Mouse (Mus musculus): Measurements from ENCODE around the gene Pagr1a. TPM values are rescaled to one million over a fixed set of nuclear protein-coding genes. Genes with fewer than 3 reads are reported as not detected.

Gene Pagr1a
- polyA plus RNA-seq, 1 experiment from 2014 or later: 63.1 TPM

DNA sequence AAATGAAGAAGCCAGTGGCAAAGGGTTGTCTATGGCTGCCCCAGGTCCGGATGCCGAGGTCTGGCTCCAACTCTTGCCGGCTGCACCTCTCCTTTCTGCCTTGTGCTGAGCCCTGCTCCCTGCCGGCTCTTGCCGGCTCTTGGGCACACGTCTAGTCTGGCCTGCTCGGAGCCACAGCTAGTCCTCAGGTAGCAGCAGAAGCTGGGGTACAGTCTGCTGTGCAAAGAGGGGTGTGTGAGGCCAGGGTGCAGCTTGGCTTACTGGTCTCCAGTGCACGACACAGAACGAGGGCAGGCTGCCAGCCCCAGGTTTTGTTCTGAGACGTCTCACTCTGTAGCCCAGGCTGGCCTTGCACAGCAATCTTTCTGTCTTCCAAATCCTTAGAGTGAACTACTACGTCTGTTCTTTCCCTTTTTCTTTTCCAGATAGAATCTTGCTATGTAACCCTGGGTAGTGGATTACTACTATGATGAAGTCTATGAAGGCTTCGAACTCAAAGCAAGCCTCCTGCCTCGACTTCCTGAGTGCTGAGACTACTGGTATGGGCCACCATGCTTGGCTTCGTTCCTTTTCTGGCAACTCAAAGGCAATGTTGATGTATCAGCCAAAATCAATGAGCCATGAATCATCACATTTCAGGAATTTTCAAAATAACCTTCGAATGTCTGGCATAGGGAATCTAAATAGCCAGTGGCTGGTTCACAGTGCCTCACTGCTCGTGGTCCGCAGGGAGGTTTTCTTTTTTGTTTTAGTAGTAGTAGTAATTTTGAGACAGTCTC lies 7.7 kb downstream of the Pagr1a start:
- peaks cover 17% of the 10 kb centered on the region for H3K36me3 ChIP-seq
- H3K4me2 ChIP-seq (replicated peaks): no peak overlapping the region
- no peak for ATAC-seq (ENCODE audit: low FRiP score, low read depth)
- no peaks in the 10 kb centered on the region for H3K9me3 ChIP-seq
- 88% methylated on average over 17 of the region's 17 CpGs for WGBS
- H3K27me3 ChIP-seq (replicated peaks): no peaks in the 10 kb centered on the region
- no peak overlapping the region for H3K9ac ChIP-seq
- H3K27ac ChIP-seq: no peak overlapping the region
- H3K4me3 ChIP-seq: no peak overlapping the region
- peaks cover 12% of the 10 kb centered on the region for H3K4me1 ChIP-seq

- Histone ChIP-seq H3K9me3 (no peaks in the 10 kb centered on the region), H3K4me1 (peaks cover 7% of the 10 kb centered on the region; the same call in 1 of the 2 replicates), H3K27me3 (replicated peaks) (no peaks in the 10 kb centered on the region), H3K9ac (peak overlapping the region; percentile 40; the same call in 1 of the 2 replicates), H3K4me3 (no peak overlapping the region), H3K27ac (peak overlapping the region; percentile 20; the same call in 1 of the 2 replicates), H3K4me2 (replicated peaks) (no peak overlapping the region), H3K36me3 (peaks cover 6% of the 10 kb centered on the region)
- 66% methylated on average over 9 of the region's 9 CpGs for WGBS
- no peak for ATAC-seq (ENCODE audit: low FRiP score, low read depth)
Measured at GRCm38 (mm10) chr7:127008239-127009019, 8.7 kb downstream of the Pagr1a start.

DNA sequence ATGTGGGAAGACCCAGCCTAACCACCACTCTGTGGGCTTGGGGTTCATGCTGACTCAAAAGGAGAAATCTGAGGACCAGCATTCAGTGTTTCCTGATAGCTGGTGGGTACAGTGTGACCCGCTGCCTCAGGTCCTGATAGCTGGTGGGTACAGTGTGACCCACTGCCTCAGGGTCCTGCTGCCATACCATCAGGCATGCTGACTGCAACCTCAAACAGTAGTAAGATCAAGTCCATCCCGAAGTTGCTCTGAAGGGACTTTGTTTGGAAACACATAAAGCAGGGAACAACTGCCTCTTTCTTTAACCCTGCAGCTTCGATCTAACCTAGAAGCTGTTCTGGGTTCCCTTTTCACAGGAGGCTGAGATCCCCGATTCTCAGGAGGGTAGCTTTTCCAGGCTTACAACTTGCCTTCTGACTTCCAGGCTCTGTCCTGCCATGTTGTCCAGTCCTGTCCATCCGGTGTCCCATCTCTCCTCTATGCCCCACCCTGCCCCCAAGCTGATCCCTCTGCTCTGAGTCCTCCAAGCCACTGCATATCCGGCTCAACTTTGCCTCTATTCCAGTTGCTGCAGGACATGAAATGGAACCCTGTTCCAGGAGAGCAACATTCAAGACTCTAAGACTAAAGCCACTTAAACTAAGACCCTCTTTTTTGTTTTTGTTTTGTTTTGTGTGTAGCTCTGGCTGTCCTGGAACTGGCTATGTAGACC lies 9.7 kb downstream of the Pagr1a start:
- Histone ChIP-seq H3K9ac (no peak overlapping the region), H3K27ac (no peak overlapping the region), H3K4me1 (peaks cover 7% of the 10 kb centered on the region; the same call in 1 of the 2 replicates), H3K4me3 (no peak overlapping the region), H3K27me3 (replicated peaks) (no peaks in the 10 kb centered on the region), H3K36me3 (no peaks in the 10 kb centered on the region), H3K9me3 (no peaks in the 10 kb centered on the region), H3K4me2 (replicated peaks) (no peak overlapping the region)
- 84% methylated on average over 6 of the region's 6 CpGs for WGBS
- no peak for ATAC-seq (ENCODE audit: low FRiP score, low read depth)

DNA sequence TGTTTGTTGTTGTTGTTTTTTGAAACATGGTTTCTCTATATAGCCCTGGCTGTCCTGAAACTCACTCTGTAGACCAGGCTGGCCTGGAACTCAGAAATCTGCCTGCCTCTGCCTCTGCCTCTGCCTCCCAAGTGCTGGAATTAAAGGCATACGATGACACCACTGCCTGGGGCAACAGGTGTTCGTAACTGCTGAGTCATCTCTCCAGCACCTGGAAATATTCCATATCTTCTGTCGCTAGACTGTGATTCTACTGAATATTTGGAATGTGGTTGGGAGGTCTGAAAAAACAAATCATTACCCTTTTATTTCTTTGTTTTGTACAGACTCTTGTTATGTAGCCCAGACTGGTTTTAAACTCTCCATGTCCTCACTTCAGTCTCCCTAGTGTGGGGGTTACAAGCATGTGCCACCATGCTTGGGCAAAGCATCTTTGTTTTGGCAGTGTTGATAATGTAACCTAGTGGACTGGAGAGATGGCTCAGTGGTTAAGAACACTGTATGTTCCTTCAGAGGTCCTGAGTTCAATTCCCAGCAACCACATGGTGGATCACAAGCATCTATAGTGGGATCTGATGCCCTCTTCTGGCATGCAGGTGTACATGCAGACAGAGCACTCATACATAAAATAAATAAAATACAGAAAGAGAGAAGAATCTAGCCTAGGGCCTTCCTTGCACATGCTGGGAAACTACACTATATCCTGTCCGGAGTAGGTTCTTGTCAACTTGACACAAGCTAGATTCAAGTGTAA lies 12.9 kb downstream of the Pagr1a start:
- WGBS: 90% methylated on average over 4 of the region's 4 CpGs
- no peak for ATAC-seq (ENCODE audit: low FRiP score, low read depth)
- H3K4me3 ChIP-seq: no peak overlapping the region
- no peaks in the 10 kb centered on the region for H3K27me3 ChIP-seq (replicated peaks)
- no peak overlapping the region for H3K9ac ChIP-seq
- peaks cover 7% of the 10 kb centered on the region; the same call in 1 of the 2 replicates for H3K4me1 ChIP-seq
- H3K9me3 ChIP-seq: no peaks in the 10 kb centered on the region
- no peak overlapping the region for H3K27ac ChIP-seq
- no peak overlapping the region for H3K4me2 ChIP-seq (replicated peaks)
- no peaks in the 10 kb centered on the region for H3K36me3 ChIP-seq

DNA sequence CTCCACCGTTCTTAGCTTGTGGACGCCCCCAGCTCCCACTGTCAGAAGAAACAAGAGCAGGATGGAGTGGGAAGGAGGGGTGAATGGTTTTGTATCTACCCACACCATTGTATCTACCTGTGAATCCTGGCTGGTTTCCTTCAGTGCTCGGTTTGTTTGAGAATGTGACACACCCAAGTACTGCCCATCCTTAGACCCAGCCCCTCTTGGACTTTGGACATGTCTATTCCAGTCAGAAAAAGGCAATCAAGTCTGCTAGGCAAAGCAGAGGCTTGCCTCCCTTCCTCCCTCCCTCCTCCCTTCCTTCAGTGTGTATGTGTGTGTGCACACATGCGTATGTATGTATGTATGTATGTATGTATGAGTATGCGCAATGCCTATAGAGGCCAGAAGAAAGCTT lies 13.5 kb downstream of the Pagr1a start:
- 92% methylated on average over 5 of the region's 5 CpGs for WGBS
- Histone ChIP-seq H3K9me3 (no peaks in the 10 kb centered on the region), H3K27ac (no peak overlapping the region), H3K9ac (no peak overlapping the region), H3K4me2 (replicated peaks) (no peak overlapping the region), H3K4me3 (no peak overlapping the region), H3K36me3 (no peaks in the 10 kb centered on the region), H3K27me3 (replicated peaks) (no peaks in the 10 kb centered on the region), H3K4me1 (peaks cover 3% of the 10 kb centered on the region; the same call in 1 of the 2 replicates)
- ATAC-seq (ENCODE audit: low FRiP score, low read depth): no peak

- Histone ChIP-seq H3K27me3 (replicated peaks) (no peaks in the 10 kb centered on the region), H3K4me3 (no peak overlapping the region), H3K4me1 (no peaks in the 10 kb centered on the region), H3K4me2 (replicated peaks) (no peak overlapping the region), H3K27ac (no peak overlapping the region), H3K9me3 (no peaks in the 10 kb centered on the region), H3K9ac (no peak overlapping the region), H3K36me3 (no peaks in the 10 kb centered on the region)
- ATAC-seq (ENCODE audit: low FRiP score, low read depth): no peak
- 89% methylated on average over 10 of the region's 10 CpGs for WGBS
Measured at GRCm38 (mm10) chr7:126999568-126999967, 17.6 kb downstream of the Pagr1a start.

DNA sequence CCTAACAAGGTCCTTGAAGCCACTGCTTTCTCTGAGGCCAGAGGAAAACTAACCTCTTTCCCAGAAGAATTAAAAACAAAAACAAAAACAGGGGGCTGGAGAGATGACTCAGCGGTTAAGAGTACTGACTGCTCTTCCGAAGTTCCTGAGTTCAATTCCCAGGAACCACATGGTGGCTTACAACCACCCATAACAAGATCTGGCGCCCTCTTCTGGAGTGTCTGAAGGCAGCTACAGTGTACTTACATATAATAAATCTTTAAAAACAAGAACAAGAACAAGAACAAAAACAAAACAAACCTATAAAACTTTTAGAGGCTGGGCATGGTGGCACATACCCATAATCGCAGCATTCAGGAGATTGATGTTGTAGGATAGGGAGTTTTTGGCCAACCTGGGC lies 20.7 kb downstream of the Pagr1a start:
- Histone ChIP-seq H3K9me3 (no peaks in the 10 kb centered on the region), H3K4me3 (no peak overlapping the region), H3K4me2 (replicated peaks) (no peak overlapping the region), H3K4me1 (no peaks in the 10 kb centered on the region), H3K36me3 (no peaks in the 10 kb centered on the region), H3K9ac (no peak overlapping the region), H3K27me3 (replicated peaks) (no peaks in the 10 kb centered on the region), H3K27ac (no peak overlapping the region)
- no peak for ATAC-seq (ENCODE audit: low FRiP score, low read depth)
- WGBS: 87% methylated on average over 4 of the region's 4 CpGs

DNA sequence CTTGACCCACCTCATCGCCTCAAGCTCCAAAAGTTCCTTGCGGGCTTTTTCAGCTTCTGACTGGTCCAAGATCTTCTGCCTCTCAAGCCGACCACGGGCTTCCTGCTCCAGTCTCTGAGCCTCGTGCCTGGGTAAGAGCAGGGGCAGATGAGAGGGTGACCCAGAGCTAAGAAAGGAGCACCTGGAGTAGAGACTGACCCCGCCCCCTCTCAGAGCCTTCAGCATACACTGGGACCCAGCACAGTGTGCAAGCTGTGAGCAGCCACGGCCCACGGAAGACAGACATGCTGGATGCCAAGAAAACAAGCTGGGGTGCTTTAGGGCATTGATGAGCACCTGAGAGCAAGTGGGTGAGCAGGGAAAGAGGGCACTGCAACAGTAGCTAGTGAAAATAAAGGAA lies 28.3 kb downstream of the Pagr1a start:
- no peak for ATAC-seq (ENCODE audit: low FRiP score, low read depth)
- Histone ChIP-seq H3K9me3 (no peaks in the 10 kb centered on the region), H3K4me1 (no peaks in the 10 kb centered on the region), H3K27me3 (replicated peaks) (no peaks in the 10 kb centered on the region), H3K36me3 (no peaks in the 10 kb centered on the region), H3K9ac (no peak overlapping the region), H3K4me3 (no peak overlapping the region), H3K27ac (no peak overlapping the region), H3K4me2 (replicated peaks) (no peak overlapping the region)
- WGBS: 73% methylated on average over 8 of the region's 8 CpGs

DNA sequence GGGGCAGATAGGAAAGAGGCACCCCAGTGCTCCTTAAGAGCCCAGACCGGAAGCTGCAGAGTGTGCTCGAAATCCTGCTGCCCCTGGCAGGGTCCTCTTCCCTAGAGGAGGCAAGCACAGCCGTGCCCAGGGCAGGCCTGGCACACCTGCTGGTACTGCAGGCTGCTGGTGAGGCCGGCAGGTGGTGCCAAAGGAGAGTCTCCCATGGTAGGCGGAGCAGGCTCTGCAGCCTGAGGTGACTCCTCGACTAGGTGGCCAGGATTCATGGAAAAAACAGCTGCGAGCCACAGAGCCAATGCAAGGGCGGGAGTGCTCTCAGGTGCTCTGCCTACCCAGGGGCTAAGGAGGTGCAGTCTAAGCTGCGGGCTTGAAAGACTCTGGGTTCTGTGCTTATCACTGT lies 30.8 kb downstream of the Pagr1a start:
- H3K36me3 ChIP-seq: peaks cover 4% of the 10 kb centered on the region; the same call in 1 of the 2 replicates
- no peak for ATAC-seq (ENCODE audit: low FRiP score, low read depth)
- no peak overlapping the region for H3K27ac ChIP-seq
- H3K4me1 ChIP-seq: no peaks in the 10 kb centered on the region
- H3K27me3 ChIP-seq (replicated peaks): no peaks in the 10 kb centered on the region
- WGBS: 56% methylated on average over 9 of the region's 9 CpGs
- no peak overlapping the region for H3K4me2 ChIP-seq (replicated peaks)
- H3K9ac ChIP-seq: no peak overlapping the region
- no peaks in the 10 kb centered on the region for H3K9me3 ChIP-seq
- H3K4me3 ChIP-seq: no peak overlapping the region

DNA sequence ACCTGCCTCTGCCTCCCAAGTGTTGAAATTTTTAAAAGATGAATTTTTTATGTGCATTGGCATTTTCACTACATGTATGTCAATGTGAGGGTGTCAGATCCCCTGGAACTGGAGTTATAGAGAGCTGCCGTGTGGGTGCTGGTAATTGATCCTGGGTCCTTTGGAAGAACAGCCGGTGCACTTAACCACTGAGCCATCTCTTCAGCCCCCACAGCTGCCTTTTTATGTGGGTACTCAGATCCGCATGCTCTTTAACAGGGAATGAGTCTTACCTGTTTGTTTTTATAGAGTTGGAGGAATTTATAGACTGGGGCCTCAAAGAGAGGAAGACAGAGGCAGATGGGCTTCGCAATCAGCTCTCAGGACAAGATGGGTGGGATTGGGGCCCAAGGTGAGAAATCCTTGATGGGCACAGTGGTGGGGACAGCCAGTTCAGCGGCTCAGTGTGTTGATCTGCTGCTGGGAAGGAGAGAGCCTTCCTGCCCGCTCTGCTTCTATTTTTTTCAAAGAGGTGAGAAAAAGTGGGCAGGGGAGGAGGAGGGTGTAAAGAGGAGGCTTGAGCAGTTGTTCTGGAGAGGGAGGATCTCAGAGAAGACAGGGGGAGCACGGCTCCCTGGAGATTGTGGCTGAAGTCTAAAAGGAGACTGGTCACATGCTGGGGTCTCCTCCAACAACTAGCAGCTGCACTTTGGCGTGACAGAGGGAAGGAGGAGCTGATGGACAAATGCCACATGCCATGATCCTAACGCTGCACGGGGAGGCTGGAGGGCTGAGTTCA lies 32.3 kb downstream of the Pagr1a start:
- WGBS: 53% methylated on average over 10 of the region's 10 CpGs
- H3K27ac ChIP-seq: no peak overlapping the region
- H3K4me1 ChIP-seq: no peaks in the 10 kb centered on the region
- H3K27me3 ChIP-seq (replicated peaks): no peaks in the 10 kb centered on the region
- H3K4me2 ChIP-seq (replicated peaks): no peak overlapping the region
- H3K9me3 ChIP-seq: no peaks in the 10 kb centered on the region
- peaks cover 14% of the 10 kb centered on the region for H3K36me3 ChIP-seq
- no peak for ATAC-seq (ENCODE audit: low FRiP score, low read depth)
- no peak overlapping the region for H3K4me3 ChIP-seq
- no peak overlapping the region for H3K9ac ChIP-seq

DNA sequence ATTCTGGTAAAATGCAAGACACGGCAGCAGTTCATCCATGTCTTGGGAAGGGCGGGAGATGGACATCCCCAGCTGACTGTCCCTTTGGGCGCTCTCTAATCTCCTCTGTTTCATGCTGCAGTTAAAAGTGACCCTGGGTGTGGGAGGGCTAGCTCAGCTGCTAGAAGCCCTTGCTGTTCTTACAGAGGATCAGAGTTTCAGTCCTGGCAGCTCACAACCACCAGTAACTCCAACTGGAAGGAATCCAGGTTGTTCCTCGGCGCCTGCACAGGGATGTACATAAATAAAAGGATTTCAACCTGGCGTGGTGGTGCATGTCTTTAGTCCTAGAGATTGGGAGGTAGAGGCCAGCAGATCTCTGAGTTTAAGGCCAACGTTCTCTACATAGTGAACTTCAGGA lies 34.0 kb downstream of the Pagr1a start:
- Histone ChIP-seq H3K9me3 (no peaks in the 10 kb centered on the region), H3K27me3 (replicated peaks) (no peaks in the 10 kb centered on the region), H3K36me3 (peaks cover 31% of the 10 kb centered on the region), H3K4me3 (no peak overlapping the region), H3K4me1 (no peaks in the 10 kb centered on the region), H3K4me2 (replicated peaks) (no peak overlapping the region), H3K9ac (no peak overlapping the region), H3K27ac (no peak overlapping the region)
- no peak for ATAC-seq (ENCODE audit: low FRiP score, low read depth)
- WGBS: 84% methylated on average over 7 of the region's 7 CpGs
